Comparison of ENCODE assay signal across 7 mouse cellular contexts in the genomic region with DNA sequence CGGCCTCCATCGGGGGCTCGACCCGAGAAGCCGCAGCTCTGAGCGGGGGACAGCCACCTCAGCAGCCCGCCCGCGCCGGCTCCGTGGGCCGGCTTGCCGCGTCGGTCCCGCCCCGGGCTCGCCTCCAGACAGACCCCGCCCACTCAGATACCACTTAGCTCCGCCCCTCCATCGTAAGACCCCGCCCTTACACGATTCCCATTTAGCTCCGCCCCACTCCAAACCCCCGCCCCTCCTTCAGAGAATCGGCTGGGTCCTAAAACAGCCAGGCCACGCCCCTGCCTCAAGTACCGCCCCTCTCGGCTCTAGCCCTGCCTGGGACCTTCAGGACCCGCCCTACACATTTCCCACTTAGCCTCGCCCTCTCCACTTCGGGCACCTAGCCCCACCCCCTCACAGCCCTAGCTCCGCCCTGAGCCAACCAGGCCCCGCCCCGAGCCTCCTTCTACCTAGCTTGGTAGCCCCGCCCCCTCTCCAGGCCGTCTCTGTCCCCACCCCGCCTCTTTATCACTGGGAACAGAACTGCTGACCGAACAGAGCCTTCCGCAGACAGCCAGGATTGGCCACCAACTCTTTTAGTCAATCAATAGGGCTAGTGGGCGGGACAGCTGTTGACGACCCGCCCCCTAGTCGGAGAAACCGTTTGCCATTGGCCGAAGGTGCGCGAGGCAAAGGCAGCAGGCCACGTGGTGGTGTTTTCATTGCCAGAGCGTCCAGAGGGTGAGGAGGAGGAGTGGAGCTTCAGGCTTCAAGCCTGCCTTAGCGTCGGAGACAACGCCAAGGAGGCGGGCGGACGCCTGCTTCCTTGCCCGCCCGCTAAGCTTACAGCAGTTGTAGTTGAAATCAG. TPM values are rescaled to one million over a fixed set of nuclear protein-coding genes. Genes with fewer than 3 reads are reported as not detected.
DNase-seq lines count a peak whose midpoint lies in the region; ATAC-seq lines count a peak whose summit lies in the region.

A gene (minus strand): TSS at position 665 of the 847 bp plus-strand sequence.

- no peaks in the 10 kb centered on the region for H3K36me3 ChIP-seq in intestine, embryonic 16.5 days (ENCODE audit: control insufficient read depth, insufficient read depth, low read length)
- no peaks in the 10 kb centered on the region for H3K36me3 ChIP-seq in midbrain, embryonic 11.5 days (ENCODE audit: control insufficient read depth, insufficient read depth, low read length)

- under 1% methylated on average over 58 of the region's 58 CpGs for WGBS in intestine, embryonic 16.5 days
- under 1% methylated on average over 56 of the region's 58 CpGs for WGBS in midbrain, embryonic 11.5 days

- peak within 1 kb of the TSS; percentile 74 for H3K27ac ChIP-seq in intestine, embryonic 16.5 days (ENCODE audit: low read length)
- no peak within 1 kb of the TSS for H3K27ac ChIP-seq in midbrain, embryonic 11.5 days (ENCODE audit: low read depth, low read length)

- peak within 1 kb of the TSS; percentile 81 for H3K4me2 ChIP-seq in intestine, embryonic 16.5 days (ENCODE audit: low read depth, low read length)
- H3K4me2 ChIP-seq in midbrain, embryonic 11.5 days: peak within 1 kb of the TSS; percentile 85

- intact Hi-C loops in left cerebral cortex, postnatal 36 days (cut with DNase I): loop anchor here (5.0 to 10.0 kb wide), 3 partner anchors 41 to 297 kb away; a partner anchor contains a TSS

- H3K9ac ChIP-seq in intestine, embryonic 16.5 days (ENCODE audit: low read depth, low read length): peak within 1 kb of the TSS; percentile 81
- H3K9ac ChIP-seq in midbrain, embryonic 11.5 days (ENCODE audit: low read length): peak within 1 kb of the TSS; percentile 64

- peak within 1 kb of the TSS; percentile 81 for H3K4me3 ChIP-seq in intestine, embryonic 16.5 days (ENCODE audit: low read length)
- peak within 1 kb of the TSS; percentile 65 for H3K4me3 ChIP-seq in midbrain, embryonic 11.5 days (ENCODE audit: low read depth, low read length)

- peaks cover 13% of the 10 kb centered on the region for H3K4me1 ChIP-seq in intestine, embryonic 16.5 days (ENCODE audit: control insufficient read depth, insufficient read depth, low read length)
- peaks cover 12% of the 10 kb centered on the region for H3K4me1 ChIP-seq in midbrain, embryonic 11.5 days (ENCODE audit: control insufficient read depth, insufficient read depth, low read length)

- peak; percentile 99 for DNase-seq in adrenal gland, adult 8-10 months
- peak; percentile 100 for DNase-seq in embryo, embryonic 9.5 days (ENCODE audit: extremely low spot score)
- peak; percentile 96 to 99 for DNase-seq in gastrocnemius, postnatal 4 days (ENCODE audit: low spot score in 2 of 2)
- peak; percentile 97 for DNase-seq in left cerebral cortex, postnatal 36 days (ENCODE audit: low spot score in 2 of 2)
- peak; percentile 100 for DNase-seq in midbrain, embryonic 11.5 days (ENCODE audit: low spot score, missing footprints)
- DNase-seq in skeletal muscle tissue, adult 2 months (ENCODE audit: low read depth, low spot score): peak; percentile 100

- H3K27me3 ChIP-seq in intestine, embryonic 16.5 days (replicated peaks; ENCODE audit: control insufficient read depth, insufficient read depth, low read length): no peaks in the 10 kb centered on the region
- no peaks in the 10 kb centered on the region for H3K27me3 ChIP-seq in midbrain, embryonic 11.5 days (ENCODE audit: control insufficient read depth, insufficient read depth, low read length)

- ATAC-seq in intestine, embryonic 16.5 days: peak; percentile 97
- peak; percentile 97 for ATAC-seq in midbrain, embryonic 11.5 days (ENCODE audit: low FRiP score)

- H3K9me3 ChIP-seq in intestine, embryonic 16.5 days (ENCODE audit: control insufficient read depth, low read length): no peaks in the 10 kb centered on the region
- no peaks in the 10 kb centered on the region for H3K9me3 ChIP-seq in midbrain, embryonic 11.5 days (ENCODE audit: control insufficient read depth, low read length)

RNA-seq across cellular contexts. Expression of the gene that starts here (rescaled TPM):
- 10 to 100 TPM; 32.2 to 43.7 (median 40.0) TPM for total RNA-seq in adrenal gland, adult 8-10 months (2022)
- 10 to 100 TPM; 71.1 to 86.4 TPM for total RNA-seq in gastrocnemius, postnatal 4 days (2021)
- polyA plus RNA-seq in intestine, embryonic 16.5 days (2015; fragmentation: Nextera tagmentation; extraction: Ambion mirVana): 27.3 and 27.5 TPM in 2 replicates
- total RNA-seq in left cerebral cortex, postnatal 36 days (2021): 10 to 100 TPM; 22.3 to 22.7 TPM
- polyA plus RNA-seq in midbrain, embryonic 11.5 days (2014; fragmentation: Nextera tagmentation; extraction: Ambion mirVana): 11.1 and 12.4 TPM in 2 replicates
